Mouse (Mus musculus) liver (tissue): Measurements from ENCODE around the gene Furin.

Source experiments
- DNase-seq: peaks from one replicate; pipeline ENCODE4 v3.0.0-alpha.2; 2020; ENCODE audit warnings: mixed read lengths

The Furin gene

GRCm38 (mm10) chr7:80370649-80371040, 34.6 kb downstream of the Furin start:
- DNase-seq: peak; percentile 64

GRCm38 (mm10) chr7:80369967-80370431, 35.2 kb downstream of the Furin start:
- no peak for DNase-seq

- DNase-seq: no peak
Measured at GRCm38 (mm10) chr7:80369461-80369860, 35.8 kb downstream of the Furin start.

- no peak for DNase-seq
Measured at GRCm38 (mm10) chr7:80368635-80369421, 36.4 kb downstream of the Furin start.

- DNase-seq: no peak
Measured at GRCm38 (mm10) chr7:80368009-80368408, 37.2 kb downstream of the Furin start.

- no peak for DNase-seq
Measured at GRCm38 (mm10) chr7:80367232-80367631, 38.0 kb downstream of the Furin start.

GRCm38 (mm10) chr7:80365759-80366158, 39.5 kb downstream of the Furin start:
- no peak for DNase-seq

- no peak for DNase-seq
Measured at GRCm38 (mm10) chr7:80360435-80360834, 44.8 kb downstream of the Furin start.

GRCm38 (mm10) chr7:80358039-80358438, 47.2 kb downstream of the Furin start:
- DNase-seq: no peak

- no peak for DNase-seq
Measured at GRCm38 (mm10) chr7:80357156-80357555, 48.1 kb downstream of the Furin start.

GRCm38 (mm10) chr7:80356351-80356750, 48.9 kb downstream of the Furin start:
- DNase-seq: no peak

- no peak for DNase-seq
Measured at GRCm38 (mm10) chr7:80352920-80353319, 52.3 kb downstream of the Furin start.

GRCm38 (mm10) chr7:80350808-80351207, 54.4 kb downstream of the Furin start:
- no peak for DNase-seq

- no peak for DNase-seq
Measured at GRCm38 (mm10) chr7:80347670-80348586, 57.3 kb downstream of the Furin start.

GRCm38 (mm10) chr7:80346830-80347229, 58.4 kb downstream of the Furin start:
- no peak for DNase-seq

GRCm38 (mm10) chr7:80346173-80346572, 59.1 kb downstream of the Furin start:
- DNase-seq: no peak

GRCm38 (mm10) chr7:80343270-80344018, 61.8 kb downstream of the Furin start:
- no peak for DNase-seq

GRCm38 (mm10) chr7:80342858-80343257, 62.4 kb downstream of the Furin start, which contains the start of gene Hddc3:
Gene Hddc3, plus strand, starts transcription at chr7:80343104.
- DNase-seq: peak; percentile 92

- DNase-seq: no peak
Measured at GRCm38 (mm10) chr7:80341793-80342192, 63.4 kb downstream of the Furin start.

GRCm38 (mm10) chr7:80340793-80341192, 64.4 kb downstream of the Furin start, which contains the start of gene Unc45a:
Gene Unc45a, minus strand, starts transcription at chr7:80341005.
- peak; percentile 85 for DNase-seq

- peak; percentile 99 for DNase-seq
Measured at GRCm38 (mm10) chr7:80339793-80340628, 65.2 kb downstream of the Furin start.

GRCm38 (mm10) chr7:80339371-80339770, 65.9 kb downstream of the Furin start:
- DNase-seq: peak; percentile 45
